In the genomic region with DNA sequence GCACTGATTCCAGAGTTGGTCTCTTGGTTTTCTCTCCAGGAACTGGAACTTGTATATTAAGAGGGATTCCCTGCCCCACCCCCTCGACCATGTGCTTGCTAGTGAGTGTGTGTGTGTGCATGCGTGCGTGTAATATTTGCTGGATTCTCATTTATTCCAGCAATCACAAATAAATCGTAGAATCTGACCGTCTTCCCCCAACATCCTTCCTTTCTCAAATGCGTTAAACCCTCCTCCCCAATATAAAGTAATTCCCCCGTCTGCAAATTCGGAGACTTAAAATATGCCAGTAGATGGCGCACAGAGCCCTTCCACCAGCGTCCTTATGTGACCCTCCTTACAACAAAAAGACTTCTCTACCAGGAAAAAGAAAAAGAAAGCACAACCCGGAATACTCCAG, we compare ENCODE assay signal across 8 mouse cellular contexts. TPM values are rescaled to one million over a fixed set of nuclear protein-coding genes. Genes with fewer than 3 reads are reported as not detected.
A peak's percentile ranks its signal among the peaks of the same experiment; 100 is the strongest.
DNase-seq lines count a peak whose midpoint lies in the region; ATAC-seq lines count a peak whose summit lies in the region.

No protein-coding gene starts in this region.

- H3K27ac ChIP-seq in brown adipose tissue, adult 24 weeks (replicated peaks; ENCODE audit: low read depth, low read length), result no peak overlapping the region
- no peak overlapping the region for H3K27ac ChIP-seq in forebrain, embryonic 16.5 days (ENCODE audit: low read length)
- no peak overlapping the region for H3K27ac ChIP-seq in hindbrain, embryonic 16.5 days (ENCODE audit: low read depth, low read length)

- H3K4me3 ChIP-seq in brown adipose tissue, adult 24 weeks (ENCODE audit: insufficient read depth, low read depth, low read length), result peak overlapping the region; percentile 46
- 0 out of 2 replicates have a peak overlapping the region, but pooled peaks have one; percentile 10 for H3K4me3 ChIP-seq in forebrain, embryonic 16.5 days (replicated peaks; ENCODE audit: low read length)
- peak overlapping the region; percentile 25 for H3K4me3 ChIP-seq in hindbrain, embryonic 16.5 days (ENCODE audit: low read length)

- no peaks in the 10 kb centered on the region for H3K9me3 ChIP-seq in forebrain, embryonic 16.5 days (ENCODE audit: control insufficient read depth, low read length)
- no peaks in the 10 kb centered on the region for H3K9me3 ChIP-seq in hindbrain, embryonic 16.5 days (ENCODE audit: control insufficient read depth, low read length)

- no peak overlapping the region for H3K9ac ChIP-seq in forebrain, embryonic 16.5 days (replicated peaks; ENCODE audit: low read depth, low read length)
- H3K9ac ChIP-seq in hindbrain, embryonic 16.5 days (ENCODE audit: low read depth, low read length), result no peak overlapping the region

- no peaks in the 10 kb centered on the region for H3K36me3 ChIP-seq in forebrain, embryonic 16.5 days (ENCODE audit: control insufficient read depth, insufficient read depth)
- no peaks in the 10 kb centered on the region for H3K36me3 ChIP-seq in hindbrain, embryonic 16.5 days (ENCODE audit: control insufficient read depth, insufficient read depth, low read length)

- no peaks in the 10 kb centered on the region; the same call in 1 of the 2 replicates for H3K27me3 ChIP-seq in forebrain, embryonic 16.5 days (replicated peaks; ENCODE audit: control insufficient read depth, insufficient read depth, low read length)
- no peaks in the 10 kb centered on the region; the same call in 1 of the 2 replicates for H3K27me3 ChIP-seq in hindbrain, embryonic 16.5 days (replicated peaks; ENCODE audit: control insufficient read depth, insufficient read depth, low read length)

- intact Hi-C loops in left cerebral cortex, postnatal 10 days (cut with DNase I), result loop anchor here (2.0 to 10.0 kb wide), 4 partner anchors 169 to 509 kb away; no protein-coding TSS in a partner anchor

- H3K4me1 ChIP-seq in brown adipose tissue, adult 24 weeks (ENCODE audit: control insufficient read depth, insufficient read depth, insufficient read length, low read length), result peaks cover 3% of the 10 kb centered on the region; the same call in 1 of the 2 replicates
- H3K4me1 ChIP-seq in forebrain, embryonic 16.5 days (replicated peaks; ENCODE audit: control insufficient read depth, insufficient read depth, low read length), result peaks cover 19% of the 10 kb centered on the region
- H3K4me1 ChIP-seq in hindbrain, embryonic 16.5 days (ENCODE audit: control insufficient read depth, insufficient read depth, low read depth, low read length), result peaks cover 14% of the 10 kb centered on the region

- DNase-seq in cerebellum, adult 11 months, result peak; percentile 46
- peak; percentile 56 to 57 for DNase-seq in left cerebral cortex, postnatal 10 days (ENCODE audit: extremely low spot score in 1 of 2, low spot score in 2 of 2)
- DNase-seq in spleen, adult 12 weeks (ENCODE audit: low spot score), result peak; percentile 19

- peak overlapping the region; percentile 40 for H3K4me2 ChIP-seq in forebrain, embryonic 16.5 days (ENCODE audit: low read length)
- H3K4me2 ChIP-seq in hindbrain, embryonic 16.5 days (ENCODE audit: low read length), result peak overlapping the region; percentile 95

- 1% methylated on average over 11 of the region's 11 CpGs for WGBS in forebrain, embryonic 16.5 days
- 1% methylated on average over 11 of the region's 11 CpGs for WGBS in hindbrain, embryonic 16.5 days

- no peak for ATAC-seq in cerebellum, adult (ENCODE audit: insufficient number of reproducible peaks, low FRiP score, low TSS enrichment)
- ATAC-seq in forebrain, embryonic 16.5 days, result no peak
- no peak for ATAC-seq in hindbrain, embryonic 16.5 days
- peak; percentile 31; the same call in 1 of the 2 replicates for ATAC-seq in megakaryocyte, adult 5-6 weeks (ENCODE audit: poor library complexity, severe bottlenecking)

RNA-seq across cellular contexts. Expression of a gene that starts 2.2 kb away (rescaled TPM):
- polyA plus RNA-seq in brown adipose tissue, adult 24 weeks (2012; ENCODE audit: insufficient read depth, insufficient read length, missing spikeins), result 14.9 and 16.8 TPM in 2 replicates
- polyA plus RNA-seq in forebrain, embryonic 16.5 days (2015; fragmentation: Nextera tagmentation; extraction: Ambion mirVana), result 130 and 147 TPM in 2 replicates
- polyA plus RNA-seq in hindbrain, embryonic 16.5 days (2015; fragmentation: Nextera tagmentation; extraction: Ambion mirVana), result 59.0 and 73.4 TPM in 2 replicates
- 10 to 100 TPM; 30.3 to 38.8 TPM for total RNA-seq in left cerebral cortex, postnatal 10 days (2021)
- total RNA-seq in megakaryocyte, adult 5-6 weeks (2015), result 6.2 and 8.1 TPM in 2 replicates
- 7.3 and 18.5 TPM in 2 replicates for total RNA-seq in megakaryocyte, adult 5-6 weeks (2017)

RNA-seq across cellular contexts. Expression of a gene that starts 59.1 kb away (rescaled TPM):
- polyA plus RNA-seq in brown adipose tissue, adult 24 weeks (2012; ENCODE audit: insufficient read depth, insufficient read length, missing spikeins), result 9.7 and 12.5 TPM in 2 replicates
- 21.1 and 23.4 TPM in 2 replicates for polyA plus RNA-seq in forebrain, embryonic 16.5 days (2015; fragmentation: Nextera tagmentation; extraction: Ambion mirVana)
- polyA plus RNA-seq in hindbrain, embryonic 16.5 days (2015; fragmentation: Nextera tagmentation; extraction: Ambion mirVana), result 11.7 and 13.3 TPM in 2 replicates
- total RNA-seq in left cerebral cortex, postnatal 10 days (2021), result 10 to 100 TPM; 43.5 to 50.1 TPM
- total RNA-seq in megakaryocyte, adult 5-6 weeks (2015), result 3.0 and 4.8 TPM in 2 replicates
- 3.7 and 6.2 TPM in 2 replicates for total RNA-seq in megakaryocyte, adult 5-6 weeks (2017)
